Mouse (Mus musculus) heart, embryonic 14.5 days (tissue): ENCODE measurements around the gene Hoxd11. TPM values are rescaled to one million over a fixed set of nuclear protein-coding genes. Genes with fewer than 3 reads are reported as not detected.

Experiments
- ATAC-seq: fragments of 200-750 bp; cut with Nextera tagmentation; 2 replicates; pipeline ENCODE4 v1.8.0; 2017; ENCODE audit warnings: low read depth, moderate TSS enrichment; ENCODE audit not compliant: insufficient number of reproducible peaks, insufficient read depth, low FRiP score
- H3K27ac ChIP-seq, 2 experiments: fragments of 200-500 bp in 1 of 2; fragments of 300-500 bp in 1 of 2; sonication (generic) in 1 of 2; replicated peaks in 1 of 2; 2 replicates each; pipeline ENCODE4 v1.5.1; 2012 to 2014; ENCODE audit warnings: low read depth in 2 of 2, low read length in 2 of 2, control low read depth in 1 of 2, mild to moderate bottlenecking in 1 of 2, mixed read lengths in 1 of 2; ENCODE audit not compliant: control insufficient read depth in 1 of 2, insufficient read depth in 1 of 2
- H3K27me3 ChIP-seq: fragments of 300-500 bp; sonication (generic); 2 replicates; pipeline ENCODE4 v1.6.1; 2014; ENCODE audit warnings: mild to moderate bottlenecking, low read length, control low read depth; ENCODE audit not compliant: control insufficient read depth, insufficient read depth
- H3K36me3 ChIP-seq: fragments of 300-500 bp; sonication (generic); 2 replicates; pipeline ENCODE4 v1.6.1; 2014; ENCODE audit warnings: mild to moderate bottlenecking, control low read depth, low read length, mixed read lengths; ENCODE audit not compliant: control insufficient read depth, insufficient read depth
- H3K4me1 ChIP-seq, 2 experiments: fragments of 200-500 bp in 1 of 2; fragments of 300-500 bp in 1 of 2; sonication (generic) in 1 of 2; 2 replicates each; pipeline ENCODE4 v1.6.1; 2012 to 2014; ENCODE audit warnings: low read length in 2 of 2, control low read depth in 1 of 2, mixed read lengths in 1 of 2; ENCODE audit not compliant: control insufficient read depth in 2 of 2, insufficient read depth in 2 of 2
- H3K4me2 ChIP-seq: fragments of 300-500 bp; sonication (generic); 2 replicates; pipeline ENCODE4 v1.6.1; 2014; ENCODE audit warnings: mild to moderate bottlenecking, low read length
- H3K4me3 ChIP-seq, 2 experiments: fragments of 200-500 bp in 1 of 2; fragments of 300-500 bp in 1 of 2; sonication (generic) in 1 of 2; 2 replicates each; pipeline ENCODE4 v1.5.1; 2012 to 2014; ENCODE audit warnings: low read length in 2 of 2, mild to moderate bottlenecking in 2 of 2, control low read depth in 1 of 2, low read depth in 1 of 2, moderate library complexity in 1 of 2; ENCODE audit not compliant: control insufficient read depth in 1 of 2, insufficient read depth in 1 of 2
- H3K9ac ChIP-seq: fragments of 300-500 bp; sonication (generic); 2 replicates; pipeline ENCODE4 v1.6.1; 2014; ENCODE audit warnings: mild to moderate bottlenecking, low read length
- H3K9me3 ChIP-seq: fragments of 300-500 bp; sonication (generic); 2 replicates; pipeline ENCODE4 v1.6.1; 2016; ENCODE audit warnings: low read length, control low read depth; ENCODE audit not compliant: control insufficient read depth
- WGBS: fragments of 180-500 bp; shearing (Covaris S2); extraction: QIAGEN DNeasy Blood & Tissue Kit; methylation state at CpG from one replicate; pipeline ENCODE4 v1.1.7; 2014; 5-methylcytosine and 5-hydroxymethylcytosine counted together
- polyA plus RNA-seq: library from polyadenylated mRNA; unstranded; fragments of >200 nt; fragmentation: Nextera tagmentation; extraction: Ambion mirVana; gene quantifications from 2 replicates; pipeline ENCODE4 v1.2.1, GENCODE M21; 2014

Gene Hoxd11
- polyA plus RNA-seq, 1 experiment from 2014 or later, result not detected

GRCm38 (mm10) chr2:74654743-74655419, 24.5 kb upstream of the Hoxd11 start:
- H3K9me3 ChIP-seq, result no peaks in the 10 kb centered on the region
- no peaks in the 10 kb centered on the region for H3K36me3 ChIP-seq
- no peak overlapping the region for H3K9ac ChIP-seq
- ATAC-seq, result no peak
- WGBS, result 6% methylated on average over 20 of the region's 20 CpGs
- H3K4me2 ChIP-seq, result no peak overlapping the region
- H3K4me1 ChIP-seq, result peaks cover 0 to 6% of the 10 kb centered on the region in 2 experiments; a peak in 1 of 4 replicates
- H3K4me3 ChIP-seq, result no peak overlapping the region
- no peak overlapping the region for H3K27ac ChIP-seq
- H3K27me3 ChIP-seq, result peaks cover 88% of the 10 kb centered on the region

DNA sequence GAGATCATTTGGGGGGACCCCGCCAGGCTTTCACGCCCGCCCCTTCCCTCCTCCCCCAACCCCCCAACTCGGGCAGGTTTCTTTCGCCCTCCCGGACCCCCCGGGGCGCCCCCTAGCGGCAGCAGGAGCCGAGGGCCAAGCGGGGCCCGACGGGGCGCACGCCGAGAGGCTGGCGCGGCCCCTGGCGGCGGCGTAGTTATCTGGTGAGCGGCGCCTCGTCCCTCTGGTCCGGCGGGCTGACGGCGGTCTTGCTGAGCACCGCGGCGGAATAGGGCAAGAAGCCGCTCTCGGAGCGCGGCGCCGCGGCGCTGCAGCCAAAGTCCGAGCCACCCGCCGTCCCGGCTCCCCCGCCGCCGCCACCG, 24.0 kb upstream of the Hoxd11 start:
- H3K4me2 ChIP-seq, result peak overlapping the region; percentile 57
- H3K9ac ChIP-seq, result no peak overlapping the region
- no peak overlapping the region for H3K27ac ChIP-seq
- H3K27me3 ChIP-seq, result peaks cover 88% of the 10 kb centered on the region
- H3K4me3 ChIP-seq, result peak overlapping the region; percentile 15 to 32; a peak in 3 of 4 replicates
- H3K9me3 ChIP-seq, result no peaks in the 10 kb centered on the region
- ATAC-seq, result no peak
- peaks cover 0 to 6% of the 10 kb centered on the region in 2 experiments; a peak in 1 of 4 replicates for H3K4me1 ChIP-seq
- 2% methylated on average over 16 of the region's 47 CpGs for WGBS
- H3K36me3 ChIP-seq, result no peaks in the 10 kb centered on the region

DNA sequence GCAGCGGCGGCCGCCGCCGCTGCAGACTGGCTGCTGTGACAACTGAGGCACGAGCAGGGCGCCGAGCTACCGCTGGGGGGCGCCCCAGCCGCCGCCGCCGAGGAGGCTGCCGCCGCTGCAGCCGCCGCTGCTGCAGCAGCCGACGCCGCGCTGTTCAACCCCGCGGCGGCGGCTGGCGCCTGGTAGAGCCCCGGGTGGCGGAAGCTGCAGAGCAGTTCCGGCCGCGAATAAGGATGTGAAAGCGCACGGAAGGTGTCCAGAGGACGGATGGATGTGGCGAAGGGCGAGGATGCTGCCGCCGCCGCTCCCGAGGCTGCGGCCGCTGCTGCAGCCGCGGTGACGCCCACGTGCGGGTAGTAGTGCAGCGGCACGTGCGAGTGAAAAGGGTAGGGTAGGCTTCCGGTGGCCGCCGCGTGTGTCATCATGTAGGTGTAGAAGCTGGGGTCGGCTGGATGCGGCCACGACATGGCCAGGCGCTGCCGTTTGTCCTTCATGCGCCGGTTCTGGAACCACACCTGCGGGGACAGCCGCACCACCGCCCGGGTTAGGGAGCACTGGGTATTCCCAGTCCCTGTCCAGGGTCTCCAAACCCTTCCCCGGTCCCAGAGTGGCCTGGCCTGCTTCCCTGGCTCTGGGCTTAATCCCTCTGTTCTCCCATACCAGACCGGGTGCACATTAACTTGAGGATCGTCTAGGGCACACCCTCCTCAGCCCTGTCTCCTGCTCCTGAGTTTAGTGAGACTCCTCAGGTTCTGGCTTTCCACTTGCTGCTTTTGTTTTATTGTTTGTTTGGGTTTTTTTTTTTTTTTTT, 23.3 kb upstream of the Hoxd11 start:
- Histone ChIP-seq H3K9me3 (no peaks in the 10 kb centered on the region), H3K4me2 (peak overlapping the region; percentile 57), H3K4me1 (peaks cover 0 to 6% of the 10 kb centered on the region in 2 experiments; a peak in 1 of 4 replicates), H3K27ac (no peak overlapping the region), H3K36me3 (no peaks in the 10 kb centered on the region), H3K4me3 (peak overlapping the region; percentile 15 to 32; a peak in 3 of 4 replicates), H3K27me3 (peaks cover 88% of the 10 kb centered on the region), H3K9ac (0 out of 2 replicates have a peak overlapping the region, but pooled peaks have one; percentile 2)
- WGBS, result 1% methylated on average over 57 of the region's 69 CpGs
- ATAC-seq, result no peak

DNA sequence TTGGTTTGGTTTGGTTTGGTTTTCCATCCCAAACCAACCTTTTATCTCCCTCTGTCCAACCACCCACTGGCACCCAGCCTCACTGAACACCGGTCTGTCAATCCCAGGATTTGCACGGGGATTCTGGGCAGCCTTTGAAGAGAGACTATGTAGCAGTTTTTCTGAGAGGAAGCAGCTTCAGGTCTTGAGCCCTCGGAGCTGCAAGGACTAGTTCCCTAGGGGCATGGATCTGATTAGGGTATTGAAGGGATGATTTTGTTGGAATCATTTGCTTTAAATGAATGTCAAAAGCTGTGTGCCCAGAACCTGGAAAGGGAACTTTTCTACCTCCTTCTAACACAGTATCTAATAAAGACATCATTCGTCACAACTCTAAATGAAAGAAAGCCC, 22.7 kb upstream of the Hoxd11 start:
- no peaks in the 10 kb centered on the region for H3K9me3 ChIP-seq
- 8% methylated on average over 4 of the region's 4 CpGs for WGBS
- H3K4me3 ChIP-seq, result no peak overlapping the region
- no peak overlapping the region for H3K27ac ChIP-seq
- ATAC-seq, result no peak
- H3K4me2 ChIP-seq, result no peak overlapping the region
- H3K36me3 ChIP-seq, result no peaks in the 10 kb centered on the region
- peaks cover 88% of the 10 kb centered on the region for H3K27me3 ChIP-seq
- H3K4me1 ChIP-seq, result peaks cover 0 to 8% of the 10 kb centered on the region in 2 experiments; a peak in 1 of 4 replicates
- no peak overlapping the region for H3K9ac ChIP-seq

DNA sequence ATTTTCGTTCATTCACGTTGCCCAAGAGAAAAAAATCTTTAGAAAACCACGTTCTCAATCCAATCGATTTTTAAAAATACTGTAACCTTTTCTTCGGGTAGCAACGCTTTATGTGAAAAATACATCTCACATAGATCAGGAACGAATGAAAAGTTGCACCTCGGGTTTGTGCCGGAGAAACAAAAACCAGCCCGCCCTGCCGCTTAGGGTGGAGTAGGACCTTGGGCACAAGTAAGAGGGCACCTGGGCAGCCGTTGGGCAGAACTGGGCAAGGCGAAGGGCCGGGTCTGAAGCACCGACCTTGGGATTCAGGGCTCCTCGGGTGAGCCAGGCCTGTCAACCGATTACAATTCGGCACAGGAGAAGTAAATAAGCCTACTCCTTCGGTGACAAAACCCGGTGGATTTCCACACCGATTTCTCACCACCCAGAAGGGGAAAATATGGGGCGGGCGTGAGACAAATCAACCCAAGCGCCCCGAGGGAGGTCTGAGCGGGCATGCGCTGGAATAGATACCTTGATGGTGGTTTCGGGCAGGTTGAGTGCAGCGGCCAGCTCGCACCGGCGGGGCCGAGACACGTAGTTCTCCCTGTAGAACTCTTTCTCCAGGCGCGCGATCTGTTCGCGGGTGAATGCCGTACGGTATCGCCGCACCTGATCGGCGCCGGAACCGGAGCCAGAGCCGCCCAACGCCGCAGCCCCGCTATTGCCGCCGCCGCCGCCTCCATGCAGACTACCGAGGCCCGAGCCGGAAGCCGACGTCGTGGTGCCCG, 21.9 kb upstream of the Hoxd11 start:
- Histone ChIP-seq H3K4me1 (peaks cover 0 to 10% of the 10 kb centered on the region in 2 experiments; a peak in 1 of 4 replicates), H3K4me2 (peak overlapping the region; percentile 27), H3K9ac (no peak overlapping the region), H3K27me3 (peaks cover 88% of the 10 kb centered on the region), H3K9me3 (no peaks in the 10 kb centered on the region), H3K4me3 (no peak overlapping the region), H3K36me3 (no peaks in the 10 kb centered on the region), H3K27ac (no peak overlapping the region)
- 3% methylated on average over 62 of the region's 62 CpGs for WGBS
- ATAC-seq, result no peak

DNA sequence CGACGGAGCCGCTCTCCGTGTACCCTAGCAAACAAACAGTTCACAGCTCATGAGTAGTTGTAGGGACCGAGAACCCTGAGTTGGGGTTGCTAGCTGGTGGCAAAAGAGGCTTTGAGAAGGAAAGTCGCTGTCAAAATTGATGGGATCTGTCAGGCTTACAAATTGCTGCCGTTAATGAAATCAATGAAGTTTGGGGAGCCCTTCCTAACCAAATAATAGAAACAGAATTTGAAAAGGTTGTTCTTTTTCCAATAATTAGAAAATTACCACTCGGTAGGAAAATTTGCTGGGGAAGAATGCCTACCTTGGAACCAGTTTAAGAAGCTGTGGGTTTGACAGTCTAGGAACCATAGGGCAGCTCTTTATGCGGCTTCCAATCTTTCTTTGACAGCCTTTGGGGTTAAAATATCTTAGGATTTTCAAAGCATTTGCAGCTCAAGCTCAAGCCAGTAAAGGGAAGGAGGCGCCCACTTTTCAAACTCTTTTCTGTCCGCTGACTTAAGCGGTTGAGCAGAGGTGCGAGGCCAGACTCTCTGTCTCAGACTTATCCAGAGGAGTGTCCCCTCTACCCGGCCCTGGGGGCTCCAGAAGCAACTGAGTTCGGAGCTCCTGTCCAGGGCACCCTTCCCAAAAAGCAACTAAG, 21.2 kb upstream of the Hoxd11 start:
- under 1% methylated on average over 15 of the region's 15 CpGs for WGBS
- ATAC-seq, result no peak
- H3K4me3 ChIP-seq, result no peak overlapping the region
- H3K9me3 ChIP-seq, result no peaks in the 10 kb centered on the region
- H3K4me2 ChIP-seq, result peak overlapping the region; percentile 27
- no peaks in the 10 kb centered on the region for H3K36me3 ChIP-seq
- H3K9ac ChIP-seq, result no peak overlapping the region
- peaks cover 0 to 10% of the 10 kb centered on the region in 2 experiments; a peak in 1 of 4 replicates for H3K4me1 ChIP-seq
- H3K27ac ChIP-seq, result no peak overlapping the region
- peaks cover 92% of the 10 kb centered on the region for H3K27me3 ChIP-seq
